Mouse (Mus musculus): Measurements from ENCODE around the gene Slc38a6. TPM values are rescaled to one million over a fixed set of nuclear protein-coding genes. Genes with fewer than 3 reads are reported as not detected.

The Slc38a6 gene
- total and polyA plus RNA-seq, 3 experiments, result 3.1 to 6.1 TPM; not detected in 1

DNA sequence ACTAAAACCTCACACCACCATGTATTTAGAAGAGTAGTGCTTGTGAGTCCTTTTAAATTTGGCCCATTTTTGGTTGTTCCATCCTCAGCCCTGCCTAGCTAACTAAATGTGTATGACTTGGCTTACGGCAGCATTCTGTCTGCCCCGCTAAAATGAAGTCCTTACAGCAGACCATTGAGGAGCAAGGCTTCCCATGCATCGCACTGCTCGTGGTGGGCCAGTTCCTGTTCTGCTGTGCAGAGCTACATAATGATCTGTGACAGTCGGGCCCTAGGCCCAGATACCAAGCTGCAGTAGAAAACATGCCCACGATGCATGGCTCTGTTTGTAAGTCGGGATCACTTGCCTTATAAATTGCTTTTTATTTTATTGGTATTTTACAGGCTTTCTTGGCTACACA, 50.5 kb downstream of the Slc38a6 start:
- Histone ChIP-seq H3K79me2 (ENCODE audit: control insufficient read depth, insufficient read depth, low read length, poor library complexity) (no peaks in the 10 kb centered on the region), H3K27ac (ENCODE audit: control insufficient read depth, low read depth, low read length) (no peak overlapping the region), H3K27me3 (ENCODE audit: control insufficient read depth in 1 of 2, insufficient read depth in 2 of 2, low read length in 2 of 2) (no peaks in the 10 kb centered on the region), H3K4me3 (ENCODE audit: control insufficient read depth in 1 of 2, insufficient read depth in 1 of 2, low read depth in 2 of 2, low read length in 2 of 2) (no peak overlapping the region), H3K9me3 (replicated peaks; ENCODE audit: insufficient read depth, low read length) (no peaks in the 10 kb centered on the region), H3K4me1 (ENCODE audit: control insufficient read depth in 1 of 2, insufficient read depth in 2 of 2, low read length in 2 of 2) (peaks cover 8 to 14% of the 10 kb centered on the region in 2 experiments), H3K36me3 (ENCODE audit: control insufficient read depth in 1 of 2, insufficient read depth in 2 of 2, low read length in 2 of 2) (peaks cover 0 to 17% of the 10 kb centered on the region in 2 experiments; a peak in 2 of 4 replicates), H3K9ac (ENCODE audit: control insufficient read depth, low read depth, low read length, poor library complexity, severe bottlenecking) (no peak overlapping the region)
- peak; percentile 14 for DNase-seq (ENCODE audit: low read depth, low spot score)
- TF ChIP-seq TBP (IDR thresholded peaks at IDR 0.05; ENCODE audit: low read depth, low read length) (no peak), E2F4 (IDR thresholded peaks at IDR 0.05; ENCODE audit: borderline replicate concordance, low read depth, low read length) (no peak), EP300 (IDR thresholded peaks at IDR 0.05; ENCODE audit: low read depth in 1 of 2, low read length in 2 of 2) (no peak), ZKSCAN1 (IDR thresholded peaks at IDR 0.05; ENCODE audit: low read depth, low read length) (no peak), SMC3 (IDR thresholded peaks at IDR 0.05; ENCODE audit: low read depth, low read length) (no peak), KAT2A (conservative IDR thresholded peaks at IDR 0.05; ENCODE audit: low read depth, low read length) (no peak), MAZ (IDR thresholded peaks at IDR 0.05; ENCODE audit: low read depth, low read length) (no peak), MYB (IDR thresholded peaks at IDR 0.05; ENCODE audit: low read depth, low read length) (no peak), SIN3A (IDR thresholded peaks at IDR 0.05; ENCODE audit: low read length) (no peak), UBTF (IDR thresholded peaks at IDR 0.05; ENCODE audit: borderline replicate concordance, insufficient read depth, low read depth, low read length) (no peak), MAX (IDR thresholded peaks at IDR 0.05; ENCODE audit: low read length) (no peak), ZC3H11A (IDR thresholded peaks at IDR 0.05; ENCODE audit: low read depth, low read length) (no peak), POLR2AphosphoS5 (IDR thresholded peaks at IDR 0.05; ENCODE audit: borderline replicate concordance, low read depth, low read length) (no peak), POLR2A (IDR thresholded peaks at IDR 0.05; ENCODE audit: control insufficient read depth in 1 of 2, insufficient read depth in 1 of 2, low read depth in 1 of 2, low read length in 2 of 2, poor library complexity in 1 of 2) (no peak), ZMIZ1 (IDR thresholded peaks at IDR 0.05; ENCODE audit: low read depth, low read length) (no peak), ELF1 (IDR thresholded peaks at IDR 0.05; ENCODE audit: low read depth, low read length) (no peak), USF1 (IDR thresholded peaks at IDR 0.05; ENCODE audit: low read depth, low read length) (no peak), TCF12 (IDR thresholded peaks at IDR 0.05; ENCODE audit: low read depth, low read length) (no peak), POLR2AphosphoS2 (IDR thresholded peaks at IDR 0.05; ENCODE audit: low read length) (no peak), GATA1 (IDR thresholded peaks at IDR 0.05; ENCODE audit: low read depth, low read length) (no peak)

DNA sequence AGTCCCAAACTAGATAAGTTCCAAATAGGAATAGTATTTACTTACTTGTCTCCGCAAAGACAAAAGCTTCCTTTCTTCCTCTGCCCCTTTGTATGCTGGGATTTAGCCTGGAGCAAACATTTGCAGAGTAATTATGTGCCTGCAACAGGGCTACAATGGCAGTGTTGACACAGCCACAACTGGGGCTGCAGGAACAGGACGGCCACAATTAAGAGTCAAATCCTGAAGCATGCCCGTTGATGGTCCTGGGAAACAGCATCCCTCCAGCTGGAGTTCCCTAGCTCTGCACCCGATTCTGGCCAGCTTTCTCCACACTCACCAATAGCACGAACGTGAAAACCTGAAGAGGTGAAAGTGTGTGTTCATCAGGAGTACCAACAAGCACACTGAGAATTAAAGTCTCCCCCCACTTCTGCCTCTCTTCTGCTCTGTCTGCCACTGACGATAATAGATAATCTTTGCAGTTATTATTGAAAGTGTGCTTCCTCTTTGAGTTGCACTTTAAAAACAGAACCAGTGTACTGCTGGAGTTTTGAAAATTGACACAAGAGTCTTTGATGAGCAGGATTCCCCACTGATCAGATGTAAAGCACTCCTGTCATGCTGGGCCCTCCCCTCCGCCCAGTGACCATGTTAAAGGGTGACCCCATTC, 54.2 kb downstream of the Slc38a6 start:
- Histone ChIP-seq H3K9me3 (replicated peaks; ENCODE audit: insufficient read depth, low read length) (no peaks in the 10 kb centered on the region), H3K27ac (ENCODE audit: control insufficient read depth, low read depth, low read length) (peak overlapping the region; percentile 22), H3K27me3 (ENCODE audit: control insufficient read depth in 1 of 2, insufficient read depth in 2 of 2, low read length in 2 of 2) (no peaks in the 10 kb centered on the region), H3K9ac (ENCODE audit: control insufficient read depth, low read depth, low read length, poor library complexity, severe bottlenecking) (peak overlapping the region; percentile 4; the same call in 1 of the 2 replicates), H3K79me2 (ENCODE audit: control insufficient read depth, insufficient read depth, low read length, poor library complexity) (no peaks in the 10 kb centered on the region), H3K4me3 (ENCODE audit: control insufficient read depth in 1 of 2, insufficient read depth in 1 of 2, low read depth in 2 of 2, low read length in 2 of 2) (peak overlapping the region; percentile 27 to 46), H3K36me3 (ENCODE audit: control insufficient read depth in 1 of 2, insufficient read depth in 2 of 2, low read length in 2 of 2) (peaks cover 0 to 13% of the 10 kb centered on the region in 2 experiments; a peak in 2 of 4 replicates), H3K4me1 (ENCODE audit: control insufficient read depth in 1 of 2, insufficient read depth in 2 of 2, low read length in 2 of 2) (peaks cover 5 to 7% of the 10 kb centered on the region in 2 experiments)
- DNase-seq (ENCODE audit: low read depth, low spot score), result peak; percentile 71
- TF ChIP-seq USF2 (IDR thresholded peaks at IDR 0.05; ENCODE audit: borderline replicate concordance in 1 of 2, insufficient read depth in 1 of 2, low read depth in 1 of 2, low read length in 2 of 2) (no peak), TCF12 (IDR thresholded peaks at IDR 0.05; ENCODE audit: low read depth, low read length) (peak; percentile 87), SMC3 (IDR thresholded peaks at IDR 0.05; ENCODE audit: low read depth, low read length) (no peak), JUND (IDR thresholded peaks at IDR 0.05; ENCODE audit: low read depth, low read length) (no peak), MAX (IDR thresholded peaks at IDR 0.05; ENCODE audit: low read length) (no peak), HCFC1 (IDR thresholded peaks at IDR 0.05; ENCODE audit: low read depth, low read length) (no peak), BHLHE40 (IDR thresholded peaks at IDR 0.05; ENCODE audit: borderline replicate concordance, low read depth, low read length) (no peak), ZMIZ1 (IDR thresholded peaks at IDR 0.05; ENCODE audit: low read depth, low read length) (no peak), RCOR1 (IDR thresholded peaks at IDR 0.05; ENCODE audit: low read depth, low read length) (peak; percentile 54; the same call in 1 of the 2 replicates), POLR2AphosphoS5 (IDR thresholded peaks at IDR 0.05; ENCODE audit: borderline replicate concordance, low read depth, low read length) (no peak), POLR2A (IDR thresholded peaks at IDR 0.05; ENCODE audit: control insufficient read depth in 1 of 2, insufficient read depth in 1 of 2, low read depth in 1 of 2, low read length in 2 of 2, poor library complexity in 1 of 2) (no peak), CTCF (IDR thresholded peaks at IDR 0.05 in 2 of 3, conservative IDR thresholded peaks at IDR 0.05 in 1 of 3; ENCODE audit: control insufficient read depth in 1 of 3, insufficient read depth in 1 of 3, low read depth in 2 of 3, low read length in 3 of 3, poor library complexity in 1 of 3, severe bottlenecking in 1 of 3) (no peak), CHD1 (IDR thresholded peaks at IDR 0.05; ENCODE audit: low read depth, low read length) (no peak), TBP (IDR thresholded peaks at IDR 0.05; ENCODE audit: low read depth, low read length) (no peak), MYC (IDR thresholded peaks at IDR 0.05; ENCODE audit: low read depth, low read length) (peak; percentile 32; the same call in 1 of the 2 replicates), CHD2 (IDR thresholded peaks at IDR 0.05; ENCODE audit: low read length) (no peak), EP300 (IDR thresholded peaks at IDR 0.05; ENCODE audit: low read depth in 1 of 2, low read length in 2 of 2) (peak; percentile 80 to 86), TAL1 (IDR thresholded peaks at IDR 0.05; ENCODE audit: low read length) (peak; percentile 43; the same call in 1 of the 2 replicates)
